Mouse (Mus musculus) adrenal gland (tissue): ENCODE results near the gene Tnfsf11.

Experiments used
- intact Hi-C: fragments of 180-260 bp; cut with DNase I; formaldehyde crosslinking; loops from one replicate; pipeline ENCODE4 v1.15.1; 2025

Gene Tnfsf11

GRCm38 (mm10) chr14:78288903-78289302 lies 18.9 kb downstream of the Tnfsf11 start:
- intact Hi-C loops = no loop called here

DNA sequence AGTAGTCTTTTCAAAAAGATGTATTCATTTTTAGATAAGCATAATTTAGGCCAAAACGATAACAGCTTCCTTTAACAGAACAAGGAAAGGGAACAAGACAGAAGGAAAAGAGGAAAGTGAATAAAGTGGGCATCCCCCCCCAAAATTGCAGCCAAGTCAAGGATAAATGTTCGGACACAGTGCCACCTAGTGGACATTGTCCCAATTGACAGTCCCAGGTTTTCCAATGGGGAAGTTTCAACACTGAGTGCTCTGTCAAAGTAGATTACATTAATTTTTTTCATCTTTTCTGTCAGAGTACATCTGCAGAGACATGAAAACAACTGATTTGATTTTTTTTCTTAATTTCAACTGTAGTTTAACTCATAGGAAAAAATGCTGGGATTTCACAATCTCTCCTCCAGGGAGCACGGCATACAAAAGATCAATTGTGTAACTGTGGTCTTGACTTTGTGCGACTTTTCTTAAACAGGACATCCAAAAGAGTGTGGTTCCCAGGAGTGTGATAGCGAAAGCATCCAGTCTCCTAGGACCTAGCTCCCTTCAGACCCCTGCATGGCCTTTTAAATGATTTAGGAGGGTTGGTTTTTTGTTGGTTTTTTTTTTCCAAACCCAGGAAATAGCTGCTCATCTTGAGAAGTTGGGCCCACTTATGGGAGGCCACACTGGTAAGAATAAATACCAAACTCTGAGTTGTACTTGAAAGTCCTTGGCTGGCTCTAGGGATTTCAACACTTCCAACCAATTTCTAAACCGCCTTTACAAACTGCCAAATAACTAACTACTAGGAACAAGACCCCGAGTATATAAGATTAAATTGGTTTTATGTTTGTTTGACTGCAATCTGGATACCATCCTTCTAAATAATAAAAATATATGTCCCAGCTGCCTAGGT lies 19.7 kb downstream of the Tnfsf11 start:
- intact Hi-C loops = no loop called here

GRCm38 (mm10) chr14:78286011-78286548 lies 21.8 kb downstream of the Tnfsf11 start:
- intact Hi-C loops = no loop called here

DNA sequence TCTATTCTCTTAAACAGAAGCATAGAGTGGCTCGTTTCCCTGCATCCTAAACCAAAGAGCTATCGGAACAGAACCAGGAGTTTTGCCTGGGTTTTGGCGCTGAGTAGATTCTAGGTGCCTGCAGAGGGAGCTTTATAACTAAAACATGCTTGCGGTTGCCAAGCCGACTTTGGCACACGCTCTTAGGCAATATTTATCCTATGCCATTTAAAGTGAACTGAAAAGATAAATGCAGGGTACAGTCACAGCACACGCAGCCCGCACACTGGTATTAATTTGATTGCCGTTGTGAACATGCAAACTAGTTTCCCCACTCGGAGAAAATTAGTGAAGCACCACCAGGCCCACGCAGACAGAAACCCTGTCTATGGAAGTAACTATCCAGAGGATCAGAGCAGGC lies 25.4 kb downstream of the Tnfsf11 start:
- intact Hi-C loops = no loop called here

- intact Hi-C loops = loop anchor here (10.0 kb wide), 1 partner anchor 1132 kb away; no protein-coding TSS in a partner anchor
Observed at GRCm38 (mm10) chr14:78276395-78276930, 31.4 kb downstream of the Tnfsf11 start.

DNA sequence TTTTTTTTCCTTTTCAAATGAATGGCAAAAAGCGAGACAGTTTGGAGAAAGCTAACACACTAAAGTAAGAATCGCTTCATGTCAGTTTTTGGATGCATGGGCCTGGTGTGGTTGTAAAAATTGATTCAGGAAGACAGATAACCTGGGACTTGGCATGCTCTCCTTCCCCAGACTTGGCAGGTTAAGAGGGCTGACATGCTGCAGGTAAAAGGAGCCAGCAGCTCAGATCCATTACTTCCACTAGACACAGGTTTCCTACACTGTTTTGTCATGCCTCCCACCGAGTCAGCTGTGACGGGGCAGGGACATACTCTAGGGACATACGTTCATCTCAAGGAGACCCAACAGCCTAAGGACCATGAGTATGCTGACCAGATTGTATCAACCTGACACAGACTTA lies 33.0 kb downstream of the Tnfsf11 start:
- intact Hi-C loops = loop anchor here (10.0 kb wide), 1 partner anchor 1130 kb away; no protein-coding TSS in a partner anchor

DNA sequence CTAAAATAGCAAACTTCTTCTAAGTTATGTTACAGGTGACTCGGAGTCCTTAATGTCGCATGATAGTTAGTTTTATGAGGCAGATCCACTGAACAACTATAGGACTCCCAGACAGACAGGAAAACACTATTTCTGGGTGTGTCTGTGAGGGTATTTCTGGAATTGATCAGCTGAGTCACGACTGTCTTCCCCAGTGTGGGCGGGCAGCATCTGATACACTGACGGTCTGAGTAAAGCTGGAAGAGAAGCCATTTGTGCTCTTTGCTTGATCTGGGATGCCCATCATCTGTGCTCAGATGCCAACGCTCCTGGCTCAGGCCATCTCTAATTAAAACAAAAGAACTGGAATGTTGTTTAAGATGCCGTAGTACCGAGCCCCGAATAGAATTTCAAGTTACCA lies 33.7 kb downstream of the Tnfsf11 start:
- intact Hi-C loops = loop anchor here (10.0 kb wide), 1 partner anchor 1129 kb away; no protein-coding TSS in a partner anchor

- intact Hi-C loops = loop anchor here (1.0 to 10.0 kb wide), 2 partner anchors 72 to 1129 kb away; no protein-coding TSS in a partner anchor
Observed at GRCm38 (mm10) chr14:78273571-78273970, 34.3 kb downstream of the Tnfsf11 start.

DNA sequence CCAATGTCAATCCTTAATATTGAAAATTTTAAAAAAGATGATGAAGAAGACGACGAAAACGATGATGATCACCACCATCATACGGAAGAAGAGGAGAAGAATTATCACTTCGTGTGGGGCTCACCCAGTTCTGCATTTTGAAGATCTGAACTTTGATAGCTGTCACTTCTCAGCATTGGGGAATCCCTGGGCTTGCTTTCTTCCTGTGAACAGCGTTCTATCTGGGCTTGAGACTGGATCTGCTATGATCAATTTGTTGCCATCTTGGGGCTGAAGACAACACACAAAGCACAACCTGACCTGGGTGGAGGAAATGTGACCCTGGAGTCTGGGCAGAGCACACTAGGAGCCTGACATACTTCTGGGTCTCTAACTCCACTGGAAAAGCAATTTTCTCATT lies 43.0 kb downstream of the Tnfsf11 start:
- intact Hi-C loops = no loop called here

DNA sequence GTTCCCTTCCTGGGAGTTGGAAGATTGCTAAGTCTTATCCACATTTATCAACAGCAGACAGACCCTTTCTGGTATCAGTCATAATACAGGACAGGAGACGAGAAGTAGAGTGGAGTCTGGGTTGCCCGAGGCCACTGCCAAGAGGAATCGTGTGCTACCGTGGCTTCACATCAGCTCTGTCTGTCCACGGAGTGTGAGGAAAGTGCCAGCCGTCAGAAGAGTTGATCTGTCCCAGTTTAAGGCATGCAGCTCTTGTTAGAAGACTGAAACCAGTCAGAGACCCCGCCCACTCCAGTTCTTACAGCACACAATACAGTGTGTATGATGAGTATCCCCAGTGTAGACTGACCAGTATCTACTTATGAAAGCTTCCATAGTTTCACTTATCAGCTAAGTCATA lies 45.2 kb downstream of the Tnfsf11 start:
- intact Hi-C loops = no loop called here

- intact Hi-C loops = no loop called here
Observed at GRCm38 (mm10) chr14:78261246-78261645, 46.6 kb downstream of the Tnfsf11 start.

DNA sequence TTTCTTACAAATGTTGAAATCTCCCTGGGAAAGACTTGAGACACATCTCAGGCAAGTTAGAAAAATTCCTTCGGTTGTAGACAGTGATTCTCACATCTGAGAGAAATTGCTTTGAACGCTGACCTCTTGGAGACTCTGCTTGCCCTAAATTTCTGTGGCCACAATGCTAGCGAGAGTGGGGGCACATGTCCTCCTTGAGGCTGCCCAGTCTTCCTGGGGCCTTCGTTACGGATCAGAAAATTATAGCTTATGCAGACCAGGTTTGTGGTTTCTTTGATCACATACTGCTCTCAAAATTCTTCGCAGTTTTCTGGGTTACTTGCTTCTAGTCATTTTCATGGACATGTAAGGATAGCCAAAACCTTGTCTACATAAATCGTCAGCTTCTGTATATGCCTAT lies 53.8 kb downstream of the Tnfsf11 start:
- intact Hi-C loops = no loop called here

DNA sequence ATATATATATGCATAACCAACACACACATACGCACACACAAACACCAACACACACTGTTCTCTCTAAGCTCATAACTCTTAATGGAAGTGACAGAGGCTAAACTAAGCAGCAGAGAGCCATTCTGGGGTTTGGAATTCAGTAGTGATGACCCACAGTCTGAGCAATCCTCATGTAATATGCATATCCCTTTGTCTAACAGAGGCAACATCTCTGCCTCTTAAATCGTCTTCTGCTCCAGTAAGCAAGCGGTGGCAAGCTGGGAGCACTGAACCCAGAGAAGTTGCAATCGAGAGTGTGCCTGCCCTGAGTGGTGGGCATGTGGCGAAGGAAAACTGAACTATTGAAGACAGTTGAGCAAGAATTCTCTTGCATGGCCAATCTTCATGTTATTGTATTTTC lies 61.2 kb downstream of the Tnfsf11 start:
- intact Hi-C loops = no loop called here

DNA sequence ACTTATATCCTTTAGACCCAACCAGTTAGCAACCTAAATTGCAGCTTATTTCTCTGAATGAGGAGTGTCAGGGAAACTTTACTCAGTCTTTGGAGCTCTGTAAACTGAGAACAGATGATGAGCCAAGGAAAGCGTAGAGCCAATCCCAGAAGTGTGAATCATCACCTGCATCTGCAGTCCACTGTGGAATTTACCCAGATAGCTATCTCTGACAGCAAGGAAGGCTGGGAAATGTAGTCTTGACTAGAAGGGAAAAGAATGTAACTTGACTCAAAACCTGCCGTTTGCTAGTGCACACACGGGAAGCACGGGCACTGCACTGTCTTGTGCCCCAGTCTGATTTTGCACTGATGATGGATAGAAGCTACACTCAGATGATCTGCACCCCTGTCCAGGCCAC lies 63.0 kb downstream of the Tnfsf11 start:
- intact Hi-C loops = no loop called here

DNA sequence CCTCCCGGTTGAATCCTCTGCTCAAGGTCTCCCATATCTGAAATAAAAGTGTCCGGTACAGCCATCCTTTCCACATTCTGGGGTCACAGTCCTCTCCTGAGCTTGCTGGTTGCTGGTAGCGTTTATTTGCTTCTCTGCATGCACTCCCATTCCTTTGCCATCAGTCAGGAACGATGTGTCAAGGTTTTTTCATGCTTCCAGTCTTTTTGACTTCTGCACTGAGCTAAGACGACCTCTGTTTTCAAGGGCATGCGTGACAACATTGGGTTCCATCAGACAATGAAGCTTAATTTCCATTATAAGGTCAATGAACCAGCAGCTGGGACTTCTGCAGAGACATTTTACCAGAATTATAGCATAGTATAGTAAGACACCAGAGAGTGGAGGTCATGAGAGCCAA lies 68.5 kb downstream of the Tnfsf11 start:
- intact Hi-C loops = no loop called here

GRCm38 (mm10) chr14:78237238-78237637 lies 70.6 kb downstream of the Tnfsf11 start:
- intact Hi-C loops = no loop called here

DNA sequence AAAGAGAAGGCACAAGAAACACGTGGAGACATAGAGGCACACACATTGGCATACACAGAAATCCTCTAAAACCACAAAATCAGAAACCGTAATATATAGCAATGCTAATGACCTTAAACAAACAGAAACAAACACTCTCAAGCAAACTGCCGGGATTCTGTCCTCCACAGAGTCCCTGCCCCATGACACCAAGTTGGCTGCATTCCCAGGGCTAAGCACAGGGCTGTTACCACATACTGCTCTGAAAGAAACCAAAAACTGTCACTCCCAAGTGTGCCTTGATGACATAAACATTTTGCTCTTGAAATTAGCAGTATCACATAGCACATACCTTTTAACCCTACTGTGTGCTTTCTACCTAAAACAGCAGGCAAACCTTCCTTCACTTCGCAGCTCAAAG lies 71.7 kb downstream of the Tnfsf11 start:
- intact Hi-C loops = no loop called here

- intact Hi-C loops = no loop called here
Observed at GRCm38 (mm10) chr14:78235296-78235695, 72.5 kb downstream of the Tnfsf11 start.

DNA sequence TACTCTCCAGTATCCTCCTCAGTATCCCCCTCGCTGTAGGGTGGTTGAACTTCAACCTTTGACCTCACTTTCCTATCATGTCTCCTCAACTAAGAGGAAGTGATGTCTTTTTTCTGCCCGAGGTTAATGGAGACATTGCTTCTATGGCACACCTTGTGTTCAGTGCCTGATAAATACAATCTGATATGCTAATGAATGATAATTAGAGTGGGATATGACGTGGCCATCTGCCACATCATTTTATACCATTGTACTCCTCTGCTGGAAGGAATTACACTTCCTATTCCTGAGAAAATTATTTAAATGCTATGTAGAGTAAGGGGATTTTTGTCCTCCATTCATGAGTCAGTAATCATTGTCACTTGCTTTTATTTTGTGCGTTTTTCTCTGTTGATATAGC lies 78.8 kb downstream of the Tnfsf11 start:
- intact Hi-C loops = no loop called here
